Mouse (Mus musculus) intestine, embryonic 15.5 days (tissue): ENCODE data around the gene Samd4. TPM values are rescaled to one million over a fixed set of nuclear protein-coding genes. Genes with fewer than 3 reads are reported as not detected.

Source experiments
- ATAC-seq: fragments of 200-750 bp; cut with Nextera tagmentation; 2 replicates; pipeline ENCODE4 v1.8.0; 2017; ENCODE audit warnings: moderate TSS enrichment, moderate library complexity
- H3K27ac ChIP-seq: fragments of 300-500 bp; sonication (generic); 2 replicates; pipeline ENCODE4 v1.5.1; 2015; ENCODE audit warnings: mild to moderate bottlenecking, inconsistent platforms
- H3K27me3 ChIP-seq: fragments of 300-500 bp; sonication (generic); replicated peaks from 2 replicates; pipeline ENCODE4 v1.6.1; 2015; ENCODE audit warnings: inconsistent platforms
- H3K36me3 ChIP-seq: fragments of 300-500 bp; sonication (generic); 2 replicates; pipeline ENCODE4 v1.6.1; 2015; ENCODE audit warnings: inconsistent platforms
- H3K4me1 ChIP-seq: fragments of 300-500 bp; sonication (generic); replicated peaks from 2 replicates; pipeline ENCODE4 v1.6.1; 2015; ENCODE audit warnings: inconsistent platforms
- H3K4me2 ChIP-seq: fragments of 300-500 bp; sonication (generic); replicated peaks from 2 replicates; pipeline ENCODE4 v1.6.1; 2015; ENCODE audit warnings: mild to moderate bottlenecking, inconsistent platforms
- H3K4me3 ChIP-seq: fragments of 300-500 bp; sonication (generic); replicated peaks from 2 replicates; pipeline ENCODE4 v1.5.1; 2015; ENCODE audit warnings: inconsistent platforms
- H3K9ac ChIP-seq: fragments of 300-500 bp; sonication (generic); 2 replicates; pipeline ENCODE4 v1.6.1; 2015; ENCODE audit warnings: inconsistent platforms
- H3K9me3 ChIP-seq: fragments of 300-500 bp; sonication (generic); 2 replicates; pipeline ENCODE4 v1.6.1; 2016; ENCODE audit warnings: inconsistent platforms
- WGBS: fragments of 180-500 bp; shearing (Covaris S2); methylation state at CpG from one replicate; pipeline ENCODE4 v1.1.7; 2015; 5-methylcytosine and 5-hydroxymethylcytosine counted together
- polyA plus RNA-seq: library from polyadenylated mRNA; unstranded; fragments of >200 nt; fragmentation: Nextera tagmentation; extraction: Ambion mirVana; gene quantifications from 2 replicates; pipeline ENCODE4 v1.2.1, GENCODE M21; 2015

Samd4 gene
- polyA plus RNA-seq = 5.2 and 5.4 TPM in 2 replicates

DNA sequence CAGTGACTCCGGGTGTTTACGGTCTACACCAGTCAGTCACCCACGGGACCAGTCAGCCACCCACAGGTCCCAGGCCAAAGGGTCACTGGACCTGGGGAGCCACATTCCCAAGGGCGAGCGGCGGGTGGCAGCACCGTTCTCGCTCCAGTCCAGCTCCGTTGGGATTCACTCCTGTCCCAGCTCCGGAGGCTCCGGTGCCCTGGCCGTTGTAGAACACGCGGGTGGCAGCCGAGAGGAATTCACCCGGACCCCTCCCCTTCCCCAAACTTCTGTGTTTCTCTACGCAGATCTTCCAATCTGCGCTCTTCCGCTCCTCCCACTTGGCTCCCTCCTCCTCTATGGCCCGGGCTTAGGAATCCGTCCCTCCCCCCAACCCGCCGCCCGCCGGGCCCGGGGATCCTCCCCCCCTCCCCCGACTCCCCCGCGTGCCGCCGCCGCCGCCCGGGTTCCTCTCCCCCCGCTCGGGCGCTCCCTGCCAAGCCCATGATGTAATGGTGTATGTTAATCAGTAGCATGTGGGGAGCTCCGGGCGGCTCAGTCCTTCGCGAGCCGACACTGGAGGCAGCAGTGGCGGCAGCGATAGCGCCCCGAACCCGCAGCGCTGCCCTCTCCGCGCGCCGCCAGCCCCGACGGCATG is at the start of gene Samd4:
Gene Samd4, plus strand, starts transcription at position 424 of the 637 bp plus-strand sequence.
- no peaks in the 10 kb centered on the region for H3K27me3 ChIP-seq
- peak within 1 kb of the TSS; percentile 64 for H3K4me3 ChIP-seq
- peak within 1 kb of the TSS; percentile 74 for H3K9ac ChIP-seq
- H3K27ac ChIP-seq = peak within 1 kb of the TSS; percentile 94
- no peaks in the 10 kb centered on the region for H3K9me3 ChIP-seq
- peaks cover 18% of the 10 kb centered on the region for H3K4me1 ChIP-seq
- 1% methylated on average over 40 of the region's 54 CpGs for WGBS
- H3K36me3 ChIP-seq = no peaks in the 10 kb centered on the region
- peak; percentile 80 for ATAC-seq
- peak within 1 kb of the TSS; percentile 99 for H3K4me2 ChIP-seq

- no peak overlapping the region for H3K4me2 ChIP-seq
- H3K9me3 ChIP-seq = no peaks in the 10 kb centered on the region
- peaks cover 3% of the 10 kb centered on the region; the same call in 1 of the 2 replicates for H3K36me3 ChIP-seq
- H3K27me3 ChIP-seq = no peaks in the 10 kb centered on the region
- WGBS = 44% methylated on average over 4 of the region's 4 CpGs
- H3K27ac ChIP-seq = no peak overlapping the region
- no peak for ATAC-seq
- no peak overlapping the region for H3K9ac ChIP-seq
- no peak overlapping the region for H3K4me3 ChIP-seq
- H3K4me1 ChIP-seq = no peaks in the 10 kb centered on the region
Measured at GRCm38 (mm10) chr14:46839326-46839725, 43.3 kb upstream of the Samd4 start.

DNA sequence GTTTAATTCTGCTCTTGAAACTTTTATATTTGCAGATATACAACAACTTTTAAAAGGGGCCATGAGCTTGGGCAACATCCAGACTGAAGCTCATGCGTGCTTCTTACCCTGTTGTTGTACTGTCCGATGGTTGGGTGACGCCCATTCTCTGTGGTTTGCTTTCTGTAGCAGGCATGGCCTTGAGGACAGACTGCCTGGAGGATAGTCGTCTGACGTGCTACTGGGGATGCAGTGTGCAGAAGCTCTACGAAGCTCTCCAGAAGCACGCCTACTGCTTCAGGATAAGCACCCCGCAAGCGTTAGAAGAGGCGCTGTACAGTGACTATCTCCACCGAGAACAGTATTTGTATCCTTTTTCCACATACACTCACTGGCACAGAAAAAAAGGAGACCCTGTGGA is 36.9 kb upstream of the Samd4 start:
- Histone ChIP-seq H3K36me3 (peaks cover 3% of the 10 kb centered on the region; the same call in 1 of the 2 replicates), H3K27me3 (no peaks in the 10 kb centered on the region), H3K27ac (no peak overlapping the region), H3K4me3 (no peak overlapping the region), H3K9ac (no peak overlapping the region), H3K9me3 (no peaks in the 10 kb centered on the region), H3K4me2 (no peak overlapping the region), H3K4me1 (no peaks in the 10 kb centered on the region)
- ATAC-seq = no peak
- 92% methylated on average over 11 of the region's 11 CpGs for WGBS

- ATAC-seq = no peak
- H3K36me3 ChIP-seq = no peaks in the 10 kb centered on the region
- no peak overlapping the region for H3K4me3 ChIP-seq
- no peak overlapping the region for H3K27ac ChIP-seq
- H3K9ac ChIP-seq = no peak overlapping the region
- H3K9me3 ChIP-seq = no peaks in the 10 kb centered on the region
- H3K4me1 ChIP-seq = no peaks in the 10 kb centered on the region
- WGBS = 68% methylated on average over 4 of the region's 4 CpGs
- no peaks in the 10 kb centered on the region for H3K27me3 ChIP-seq
- no peak overlapping the region for H3K4me2 ChIP-seq
Measured at GRCm38 (mm10) chr14:46848063-46848590, 34.5 kb upstream of the Samd4 start.

GRCm38 (mm10) chr14:46848736-46849135 is 33.9 kb upstream of the Samd4 start:
- H3K9me3 ChIP-seq = no peaks in the 10 kb centered on the region
- no peak for ATAC-seq
- 80% methylated on average over 5 of the region's 5 CpGs for WGBS
- no peak overlapping the region for H3K27ac ChIP-seq
- no peak overlapping the region for H3K4me2 ChIP-seq
- H3K4me3 ChIP-seq = no peak overlapping the region
- H3K9ac ChIP-seq = no peak overlapping the region
- no peaks in the 10 kb centered on the region for H3K4me1 ChIP-seq
- H3K27me3 ChIP-seq = no peaks in the 10 kb centered on the region
- no peaks in the 10 kb centered on the region for H3K36me3 ChIP-seq

DNA sequence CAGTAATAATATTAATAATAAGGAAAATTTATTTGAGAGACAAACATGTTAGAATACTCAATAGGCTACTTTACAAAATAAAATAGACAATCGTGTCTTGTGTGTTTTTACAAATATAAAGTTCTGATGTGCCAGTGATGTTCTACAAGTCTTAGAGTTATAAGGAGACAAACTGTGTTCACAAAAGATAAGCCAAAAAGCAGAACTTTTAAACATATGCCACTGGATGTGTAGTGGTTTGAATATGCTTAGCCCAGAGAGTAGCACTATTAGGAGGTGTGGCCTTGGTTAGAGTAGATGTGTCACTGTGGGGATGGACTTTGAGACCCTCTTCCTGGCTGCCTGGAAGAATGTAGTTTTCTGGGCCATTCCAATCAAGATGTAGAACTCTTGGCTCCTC is 32.9 kb upstream of the Samd4 start:
- Histone ChIP-seq H3K4me2 (no peak overlapping the region), H3K9ac (no peak overlapping the region), H3K4me1 (no peaks in the 10 kb centered on the region), H3K36me3 (no peaks in the 10 kb centered on the region), H3K4me3 (no peak overlapping the region), H3K27ac (no peak overlapping the region), H3K27me3 (no peaks in the 10 kb centered on the region), H3K9me3 (no peaks in the 10 kb centered on the region)
- ATAC-seq = no peak
- 95% methylated on average over 1 of the region's 1 CpGs for WGBS

DNA sequence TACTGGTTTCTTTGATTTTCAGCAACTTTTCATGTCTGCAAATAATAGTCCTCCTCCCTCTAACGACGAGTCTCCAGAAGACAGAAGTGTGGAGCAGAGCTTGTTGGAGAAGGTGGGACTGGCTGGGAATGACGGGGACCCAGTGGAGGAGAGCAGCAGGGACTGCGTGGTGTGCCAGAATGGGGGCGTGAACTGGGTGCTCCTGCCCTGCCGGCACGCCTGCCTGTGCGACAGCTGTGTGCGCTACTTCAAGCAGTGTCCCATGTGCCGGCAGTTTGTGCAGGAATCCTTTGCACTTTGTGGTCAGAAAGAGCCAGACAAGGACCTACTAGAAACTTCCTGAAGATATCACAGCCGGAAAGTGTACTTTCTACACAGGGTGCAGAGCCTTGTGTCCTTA is 29.0 kb upstream of the Samd4 start:
- no peaks in the 10 kb centered on the region for H3K9me3 ChIP-seq
- no peaks in the 10 kb centered on the region for H3K27me3 ChIP-seq
- 80% methylated on average over 11 of the region's 11 CpGs for WGBS
- H3K4me2 ChIP-seq = no peak overlapping the region
- H3K27ac ChIP-seq = no peak overlapping the region
- H3K36me3 ChIP-seq = peaks cover 3% of the 10 kb centered on the region; the same call in 1 of the 2 replicates
- no peak overlapping the region for H3K9ac ChIP-seq
- no peaks in the 10 kb centered on the region for H3K4me1 ChIP-seq
- H3K4me3 ChIP-seq = no peak overlapping the region
- no peak for ATAC-seq

DNA sequence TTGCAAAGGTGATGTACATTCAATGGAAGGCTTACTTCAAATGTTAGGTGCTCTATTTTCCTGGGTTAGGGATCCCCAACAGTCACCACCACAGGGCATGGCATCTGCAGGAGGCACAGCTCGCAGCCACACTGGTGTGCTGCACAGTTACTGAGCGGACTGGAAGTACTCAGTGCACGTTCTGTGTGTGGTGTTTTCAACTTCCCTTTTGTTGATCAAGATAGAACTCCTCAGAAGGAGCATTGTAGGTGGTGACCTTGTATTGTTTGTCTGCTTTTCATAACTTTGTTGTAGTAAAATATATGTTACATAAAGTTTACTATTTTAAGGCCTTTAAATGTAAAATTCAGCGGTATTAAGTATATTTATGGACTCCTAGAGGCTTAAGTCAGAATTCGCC is 19.7 kb upstream of the Samd4 start:
- 92% methylated on average over 5 of the region's 5 CpGs for WGBS
- Histone ChIP-seq H3K36me3 (no peaks in the 10 kb centered on the region), H3K4me3 (no peak overlapping the region)

GRCm38 (mm10) chr14:46880935-46881334 is 1.7 kb upstream of the Samd4 start:
- no peak overlapping the region for H3K27ac ChIP-seq
- no peak for ATAC-seq
- 9% methylated on average over 10 of the region's 10 CpGs for WGBS
- no peak overlapping the region for H3K9ac ChIP-seq
- no peaks in the 10 kb centered on the region for H3K9me3 ChIP-seq
- H3K4me1 ChIP-seq = peaks cover 15% of the 10 kb centered on the region
- H3K36me3 ChIP-seq = no peaks in the 10 kb centered on the region
- H3K4me3 ChIP-seq = no peak overlapping the region
- no peaks in the 10 kb centered on the region for H3K27me3 ChIP-seq
- peak overlapping the region; percentile 99; the same call in 1 of the 2 replicates for H3K4me2 ChIP-seq

More for the DNA sequence above, 19.7 kb upstream of the Samd4 start:
- Histone ChIP-seq H3K27me3 (no peaks in the 10 kb centered on the region), H3K4me2 (no peak overlapping the region), H3K9ac (no peak overlapping the region), H3K27ac (no peak overlapping the region), H3K9me3 (no peaks in the 10 kb centered on the region), H3K4me1 (no peaks in the 10 kb centered on the region)
- ATAC-seq = no peak

DNA sequence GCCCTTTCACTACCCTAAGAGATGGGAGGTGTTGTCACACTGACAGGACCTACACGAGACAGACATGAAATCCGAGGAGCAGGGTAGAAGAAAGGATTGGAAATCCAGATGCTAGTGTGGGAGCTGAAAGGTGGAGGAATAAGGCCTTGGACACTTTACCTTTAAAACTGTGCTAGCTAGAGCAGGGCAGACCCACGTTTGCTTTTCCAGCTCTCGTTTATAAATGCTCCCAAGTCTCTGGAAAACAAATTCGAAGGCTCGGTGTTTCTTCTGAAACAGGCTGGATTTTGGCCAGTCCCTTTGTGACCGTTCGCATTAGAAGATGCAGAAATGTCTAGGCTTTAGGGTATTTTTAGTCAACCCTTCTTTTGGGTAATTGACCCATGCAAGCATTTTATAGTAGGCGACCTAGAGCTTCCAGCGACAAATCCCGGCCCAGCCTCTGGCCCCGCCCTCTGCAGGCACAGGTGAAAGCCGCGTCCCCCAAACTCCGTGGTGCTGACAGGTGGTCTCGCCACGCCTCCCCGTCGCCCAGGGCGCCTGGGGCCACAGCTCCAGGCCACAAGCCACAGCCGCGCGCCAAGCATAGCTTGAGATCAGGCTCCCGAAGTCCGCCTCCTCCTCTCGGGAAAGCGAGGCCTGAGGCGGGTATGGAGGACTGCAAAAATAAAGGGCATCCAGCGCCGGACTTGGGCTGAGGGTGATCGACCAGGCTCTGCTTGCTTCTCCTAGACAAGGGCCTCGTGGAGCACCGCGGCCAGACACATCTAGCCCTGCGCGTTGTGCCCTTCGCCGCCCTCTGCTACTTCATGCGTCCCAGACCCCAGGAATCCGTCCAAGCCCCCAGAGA is 848 bp upstream of the Samd4 start:
- Histone ChIP-seq H3K4me3 (peak overlapping the region; percentile 64), H3K36me3 (no peaks in the 10 kb centered on the region), H3K4me1 (peaks cover 18% of the 10 kb centered on the region), H3K9ac (peak overlapping the region; percentile 74), H3K27me3 (no peaks in the 10 kb centered on the region), H3K4me2 (peak overlapping the region; percentile 99), H3K27ac (peak overlapping the region; percentile 94), H3K9me3 (no peaks in the 10 kb centered on the region)
- ATAC-seq = no peak; the same call in none of the 2 replicates
- WGBS = 7% methylated on average over 40 of the region's 40 CpGs

DNA sequence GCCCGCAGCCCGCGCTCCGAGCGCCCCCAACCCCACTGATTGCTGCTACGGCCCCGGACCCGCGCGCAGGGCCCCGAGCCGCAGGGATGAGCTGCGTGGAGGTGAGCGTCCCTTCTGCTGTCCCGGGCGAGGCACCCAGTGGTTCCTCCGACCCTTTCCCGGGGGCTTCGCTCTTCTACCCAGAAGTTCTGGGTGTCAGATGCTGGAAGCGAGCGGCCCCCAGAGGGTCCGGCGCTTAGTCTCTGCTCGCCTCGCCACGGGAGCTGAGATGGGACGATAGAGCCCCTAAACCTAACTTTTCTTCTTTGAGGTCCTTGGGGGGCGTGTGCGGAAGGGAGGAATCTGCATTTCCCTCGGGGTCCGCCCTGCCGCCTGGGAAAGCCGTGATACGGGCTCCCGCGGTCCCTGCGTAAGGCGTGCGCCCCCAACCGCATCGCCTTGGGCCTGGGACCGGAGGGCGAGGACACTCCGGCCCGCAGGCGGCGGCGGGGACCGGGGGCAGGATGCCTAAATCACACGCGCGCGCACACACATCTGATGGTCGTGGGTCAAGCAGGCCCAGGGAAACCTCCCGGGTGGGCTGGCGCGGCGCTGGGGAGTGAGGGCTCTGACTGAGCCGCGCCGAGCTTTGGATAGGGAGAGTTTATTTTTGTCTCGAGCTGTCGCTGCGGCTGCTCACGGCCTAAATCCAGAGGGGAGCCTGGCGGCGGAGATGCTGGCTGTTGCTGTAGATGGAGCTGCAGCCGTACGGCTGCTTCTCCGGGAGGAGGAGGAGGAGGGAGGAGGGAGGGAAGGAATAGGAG is 615 bp downstream of the Samd4 start:
- Histone ChIP-seq H3K4me1 (peaks cover 18% of the 10 kb centered on the region), H3K27me3 (no peaks in the 10 kb centered on the region), H3K27ac (peak overlapping the region; percentile 94), H3K36me3 (no peaks in the 10 kb centered on the region), H3K9me3 (no peaks in the 10 kb centered on the region), H3K9ac (peak overlapping the region; percentile 74), H3K4me3 (peak overlapping the region; percentile 64), H3K4me2 (peak overlapping the region; percentile 99)
- under 1% methylated on average over 69 of the region's 70 CpGs for WGBS
- ATAC-seq = peak; percentile 20
